16 mouse cellular contexts compared by ENCODE assay signal in genomic region chr9:73055441-73055911, GRCm38 (mm10). TPM values are rescaled to one million over a fixed set of nuclear protein-coding genes. Genes with fewer than 3 reads are reported as not detected.
DNase-seq lines count a peak whose midpoint lies in the region; ATAC-seq and TF ChIP-seq lines count a peak whose summit lies in the region.
"Had no signal": no experiment of that assay in that cellular context is flagged by ENCODE, and none has a peak within 500 bp of the region (broad histone marks: within the 10 kb centered on the region; RNA-seq: fewer than 3 reads in every experiment).

No protein-coding gene starts in this region.

- no peaks in the 10 kb centered on the region for H3K36me3 ChIP-seq in lung, postnatal 0 days (ENCODE audit: insufficient read depth, low read length)
- H3K36me3 ChIP-seq in limb, embryonic 10.5 days, result no peaks in the 10 kb centered on the region

- H3K27ac ChIP-seq in gastrocnemius, adult 2 months, result peak overlapping the region; percentile 70
- no peak overlapping the region for H3K27ac ChIP-seq in lung, postnatal 0 days (ENCODE audit: low read length)
- peak overlapping the region; percentile 22 for H3K27ac ChIP-seq in limb, embryonic 10.5 days
- H3K27ac ChIP-seq: hindbrain, embryonic 14.5 days; left cerebral cortex, adult 2 months had no signal

- H3K27me3 ChIP-seq in lung, postnatal 0 days (replicated peaks; ENCODE audit: insufficient read depth, low read length), result no peaks in the 10 kb centered on the region
- H3K27me3 ChIP-seq in limb, embryonic 10.5 days (ENCODE audit: low read depth, poor library complexity, severe bottlenecking), result no peaks in the 10 kb centered on the region

- H3K9ac ChIP-seq in lung, postnatal 0 days (replicated peaks; ENCODE audit: low read depth), result no peak overlapping the region
- H3K9ac ChIP-seq: hindbrain, embryonic 14.5 days; lung, embryonic 14.5 days had no signal

- TF ChIP-seq EP300 in lung, postnatal 0 days (IDR thresholded peaks at IDR 0.05), result peak; percentile 90

- H3K4me2 ChIP-seq in lung, postnatal 0 days (replicated peaks; ENCODE audit: low read depth, low read length), result no peak overlapping the region
- H3K4me2 ChIP-seq: hindbrain, embryonic 14.5 days; lung, embryonic 14.5 days had no signal

- intact Hi-C loops in gastrocnemius, adult 2 months (cut with DNase I), result no loop called here

- no peak for DNase-seq in gastrocnemius, adult 2 months
- DNase-seq in gastrocnemius, adult 8-10 months (ENCODE audit: low spot score in 2 of 2), result no peak
- peak; percentile 33 for DNase-seq in lung, postnatal 0 days (ENCODE audit: low spot score)
- DNase-seq in lung, postnatal 4 days, result no peak
- DNase-seq in adrenal gland, adult 2 months, result peak; percentile 83
- no peak for DNase-seq in limb, embryonic 10.5 days (ENCODE audit: low spot score)
- no peak for DNase-seq in MN1 (ENCODE audit: low spot score)
- DNase-seq in retina, embryonic 14.5 days (ENCODE audit: low spot score), result no peak
- DNase-seq: cerebellum, postnatal 36 days; gastrocnemius, postnatal 25 days; lung, embryonic 14.5 days had no signal

- no peaks in the 10 kb centered on the region for H3K4me1 ChIP-seq in lung, postnatal 0 days (ENCODE audit: insufficient read depth, low read depth, low read length)
- H3K4me1 ChIP-seq in limb, embryonic 10.5 days, result peaks cover 20% of the 10 kb centered on the region

- WGBS in lung, postnatal 0 days, result 55% methylated on average over 10 of the region's 10 CpGs
- 48% methylated on average over 10 of the region's 10 CpGs for WGBS in limb, embryonic 10.5 days

- no peak for TF ChIP-seq CTCF in gastrocnemius, adult 2 months (IDR thresholded peaks at IDR 0.05)
- TF ChIP-seq CTCF in lung, postnatal 0 days (IDR thresholded peaks at IDR 0.05), result no peak

- no peaks in the 10 kb centered on the region for H3K9me3 ChIP-seq in lung, postnatal 0 days (ENCODE audit: low read length)
- H3K9me3 ChIP-seq in limb, embryonic 10.5 days (replicated peaks), result no peaks in the 10 kb centered on the region

- H3K4me3 ChIP-seq in gastrocnemius, adult 2 months, result no peak overlapping the region; the same call in 1 of the 2 replicates
- H3K4me3 ChIP-seq in lung, postnatal 0 days (ENCODE audit: low read depth, low read length), result no peak overlapping the region
- no peak overlapping the region for H3K4me3 ChIP-seq in limb, embryonic 10.5 days
- H3K4me3 ChIP-seq: erythroblast, embryonic 14.5 days; left cerebral cortex, adult 2 months had no signal

- ATAC-seq in lung, postnatal 0 days, result peak; percentile 35; the same call in 1 of the 2 replicates

RNA-seq across cellular contexts. Expression of gene Rab27a, which starts 10.8 kb away (rescaled TPM):
- total RNA-seq in gastrocnemius, adult 2 months (2021), result 1 to 10 TPM; 2.1 TPM
- 1 to 10 TPM in 3 of 4 experiments, under 1 TPM in 1; 0.46 to 2.0 (median 1.3) TPM for total RNA-seq in gastrocnemius, adult 8-10 months (2022)
- 41.6 and 48.7 TPM in 2 replicates for polyA plus RNA-seq in lung, postnatal 0 days (2015; fragmentation: Nextera tagmentation; extraction: Ambion mirVana)
- total RNA-seq in adrenal gland, adult 2 months (2021), result 10 to 100 TPM; 36.2 to 36.8 TPM
- polyA plus RNA-seq in adrenal gland, adult 2 months (2012; rRNA removed), result 3.3 and 5.5 TPM in 2 replicates
- 3.4 and 5.0 TPM in 2 replicates for polyA plus RNA-seq in limb, embryonic 10.5 days (2016; fragmentation: Nextera tagmentation; extraction: Ambion mirVana)

RNA-seq across cellular contexts. Expression of gene Pigb, which starts 15.3 kb away (rescaled TPM):
- 1 to 10 TPM; 3.4 to 4.1 TPM for total RNA-seq in gastrocnemius, adult 2 months (2021)
- total RNA-seq in gastrocnemius, adult 8-10 months (2022), result 1 to 10 TPM; 3.7 to 4.6 (median 4.2) TPM
- polyA plus RNA-seq in lung, postnatal 0 days (2015; fragmentation: Nextera tagmentation; extraction: Ambion mirVana), result 5.5 and 6.5 TPM in 2 replicates
- total RNA-seq in adrenal gland, adult 2 months (2021), result 10 to 100 TPM; 13.3 to 14.7 TPM
- 7.2 and 9.6 TPM in 2 replicates for polyA plus RNA-seq in adrenal gland, adult 2 months (2012; rRNA removed)
- polyA plus RNA-seq in limb, embryonic 10.5 days (2016; fragmentation: Nextera tagmentation; extraction: Ambion mirVana), result 15.6 and 17.8 TPM in 2 replicates

RNA-seq across cellular contexts. Expression of gene Khdc3, which starts 46.2 kb away (rescaled TPM):
- not detected for total RNA-seq in gastrocnemius, adult 2 months (2021)
- not detected for total RNA-seq in gastrocnemius, adult 8-10 months (2022)
- 0.12 and 0.14 TPM in 2 replicates for polyA plus RNA-seq in lung, postnatal 0 days (2015; fragmentation: Nextera tagmentation; extraction: Ambion mirVana)
- under 1 TPM in 1 of 2 experiments, not detected in 1; 0.48 TPM for total RNA-seq in adrenal gland, adult 2 months (2021)
- 0.25 and 0.33 TPM in 2 replicates for polyA plus RNA-seq in adrenal gland, adult 2 months (2012; rRNA removed)
- polyA plus RNA-seq in limb, embryonic 10.5 days (2016; fragmentation: Nextera tagmentation; extraction: Ambion mirVana), result not detected in 2 replicates
- total RNA-seq: gastrocnemius, postnatal 25 days; monocyte, adult 5-6 weeks had no signal
- polyA plus RNA-seq: C2C12; erythroblast, embryonic 14.5 days; lung, embryonic 14.5 days had no signal

RNA-seq across cellular contexts. Expression of gene Gm20509, which starts 46.8 kb away (rescaled TPM):
- total RNA-seq in gastrocnemius, adult 2 months (2021), result not detected
- not detected for total RNA-seq in gastrocnemius, adult 8-10 months (2022)
- polyA plus RNA-seq in lung, postnatal 0 days (2015; fragmentation: Nextera tagmentation; extraction: Ambion mirVana), result not detected in 2 replicates
- total RNA-seq in adrenal gland, adult 2 months (2021), result under 1 TPM in 1 of 2 experiments, not detected in 1; 0.29 TPM
- not detected in 2 replicates for polyA plus RNA-seq in adrenal gland, adult 2 months (2012; rRNA removed)
- not detected in 2 replicates for polyA plus RNA-seq in limb, embryonic 10.5 days (2016; fragmentation: Nextera tagmentation; extraction: Ambion mirVana)
- total RNA-seq: gastrocnemius, postnatal 25 days; left cerebral cortex, adult 2 months had no signal
- polyA plus RNA-seq: C2C12; erythroblast, embryonic 14.5 days; hindbrain, embryonic 14.5 days; lung, embryonic 14.5 days had no signal

RNA-seq across cellular contexts. Expression of gene Rsl24d1, which starts 57.8 kb away (rescaled TPM):
- total RNA-seq in gastrocnemius, adult 2 months (2021), result 10 to 100 TPM; 37.3 to 45.4 TPM
- total RNA-seq in gastrocnemius, adult 8-10 months (2022), result 10 to 100 TPM; 36.7 to 45.4 (median 41.7) TPM
- 58.8 and 59.8 TPM in 2 replicates for polyA plus RNA-seq in lung, postnatal 0 days (2015; fragmentation: Nextera tagmentation; extraction: Ambion mirVana)
- total RNA-seq in adrenal gland, adult 2 months (2021), result 10 to 100 TPM; 53.3 to 61.1 TPM
- polyA plus RNA-seq in adrenal gland, adult 2 months (2012; rRNA removed), result 4.7 and 6.6 TPM in 2 replicates
- 151 and 184 TPM in 2 replicates for polyA plus RNA-seq in limb, embryonic 10.5 days (2016; fragmentation: Nextera tagmentation; extraction: Ambion mirVana)

Comparison
In these comparisons a context has a peak if more than half of its experiments do, and no peak if none do; other contexts are left out.
1. DNase-seq: peak in lung, postnatal 0 days (single experiment) and adrenal gland, adult 2 months (single experiment); none in gastrocnemius, adult 2 months (single experiment), gastrocnemius, adult 8-10 months (0 of 2), lung, postnatal 4 days (0 of 2), limb, embryonic 10.5 days (single experiment), MN1 (single experiment) and retina, embryonic 14.5 days (single experiment).
2. RNA of gene Rab27a, which starts 10.8 kb away (total RNA-seq): 36.2 to 36.8 TPM in adrenal gland, adult 2 months; 2.1 TPM in gastrocnemius, adult 2 months and 0.46 to 2.0 TPM in gastrocnemius, adult 8-10 months; every median in the first group is over 10 times any median in the second.